Mouse (Mus musculus) heart, postnatal 0 days (tissue): ENCODE measurements at regions not wholly inside any gene's neighbourhood (a gene's known extent, or its start where the extent isn't known, plus 50 kb on each side); places are given as distances from the start of the nearest gene placed in this dataset.

Experiments
- CTCF ChIP-seq: IDR thresholded peaks from 2 replicates; pipeline ENCODE4 v1.5.1; 2016; ENCODE audit warnings: antibody characterized with exemption, control low read depth, low read depth
- EP300 ChIP-seq: IDR thresholded peaks from 2 replicates; pipeline ENCODE4 v1.6.1; 2016; ENCODE audit warnings: antibody characterized with exemption, low read depth

- no peak for TF ChIP-seq CTCF
- no peak for TF ChIP-seq EP300
Measured at GRCm38 (mm10) chr16:93458011-93458585, 145.8 kb downstream of the Setd4 start.
